Mouse (Mus musculus): ENCODE measurements around the gene Cfap70.

Cfap70 gene

DNA sequence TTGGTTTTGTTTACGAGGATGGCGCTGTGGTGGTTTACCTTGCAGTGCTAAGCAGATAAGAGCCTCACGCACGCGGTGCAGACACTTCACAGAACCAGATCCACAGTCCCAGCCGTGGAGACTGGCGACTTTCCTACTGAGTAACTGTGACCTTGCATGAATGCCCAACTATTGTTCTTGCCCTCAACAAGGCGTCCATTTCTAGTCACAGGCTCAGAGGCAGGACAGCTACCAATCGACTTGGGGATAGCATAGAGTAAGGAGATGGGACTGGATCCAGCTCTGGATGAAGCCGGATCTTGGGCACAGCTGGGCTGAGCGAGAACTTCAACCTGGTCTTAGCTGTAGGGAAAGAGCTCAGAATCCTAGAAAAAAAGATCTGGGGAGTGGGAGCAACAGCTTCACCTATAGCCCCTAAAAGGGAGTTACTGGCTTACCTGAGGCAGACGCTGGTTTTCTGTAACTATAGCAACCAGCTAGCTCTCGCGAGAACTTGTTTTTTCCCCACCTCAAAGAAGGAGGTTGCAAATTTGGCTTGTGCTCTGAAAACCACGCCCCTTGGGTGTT is at the start of gene Cfap70:
Gene Cfap70, minus strand, starts transcription at position 462 of the 567 bp plus-strand sequence.
- DNase-seq (ENCODE audit: low read depth, low spot score): no peak

DNA sequence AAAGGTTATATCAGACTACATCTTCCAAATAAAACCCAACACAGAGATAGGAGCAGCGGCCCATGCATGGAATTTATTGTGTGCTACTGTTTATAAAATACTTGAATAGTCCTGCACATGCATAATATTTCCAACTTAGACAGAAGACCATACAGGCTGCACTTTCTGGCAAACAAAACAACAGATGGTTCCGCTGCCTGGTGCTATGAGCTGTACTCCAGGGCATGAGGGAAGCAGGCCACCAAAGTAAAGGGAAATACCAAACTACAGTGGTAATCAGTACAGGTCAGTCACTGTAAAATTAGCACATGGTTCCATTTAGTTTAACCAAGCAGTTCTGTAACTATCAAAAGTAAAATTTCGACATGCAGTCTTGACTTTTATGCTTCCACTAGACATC is 48.0 kb upstream of the Cfap70 start:
- no peak for DNase-seq (ENCODE audit: low read depth, low spot score)

DNA sequence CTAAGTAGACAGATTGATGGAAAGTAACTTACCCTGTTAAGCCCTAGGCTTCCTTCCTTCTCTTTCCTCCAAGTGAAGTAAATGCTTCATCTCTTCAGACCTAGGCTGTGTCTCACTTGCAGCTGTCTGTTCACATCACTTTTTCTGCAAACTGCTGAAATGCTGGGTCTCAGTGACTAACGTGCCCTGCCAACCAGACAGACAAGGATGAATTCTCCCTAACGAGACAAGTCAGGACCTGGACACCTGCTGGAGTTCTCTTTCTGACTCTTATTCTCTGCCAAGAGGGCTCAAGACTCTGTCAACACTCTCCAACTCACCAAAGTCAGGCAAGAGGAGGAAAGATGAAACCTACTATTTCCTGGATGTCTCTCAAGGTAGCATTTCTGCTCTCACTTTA is 44.6 kb upstream of the Cfap70 start, which contains the start of gene Mss51:
Gene Mss51, minus strand, starts transcription at position 299 of the 400 bp plus-strand sequence.
- DNase-seq (ENCODE audit: low read depth, low spot score): no peak

DNA sequence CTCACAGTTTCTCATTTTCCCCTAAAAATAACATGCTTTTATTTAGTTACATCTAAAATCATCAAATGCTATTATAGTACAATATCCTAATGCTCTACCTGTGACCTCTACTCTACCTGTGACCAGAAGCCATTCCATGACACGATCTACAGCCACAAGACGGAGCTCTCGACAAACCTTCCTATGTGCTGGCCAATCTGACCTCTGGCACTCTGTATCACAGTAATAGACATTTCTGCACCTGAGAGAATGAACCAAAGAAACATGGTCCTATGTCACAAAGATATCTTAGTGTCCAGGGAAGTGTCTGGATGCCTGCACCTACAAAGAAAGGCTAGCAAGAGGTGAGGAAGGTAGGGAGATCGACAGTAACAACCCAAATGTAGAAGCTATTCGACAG is 34.0 kb upstream of the Cfap70 start:
- no peak for DNase-seq (ENCODE audit: low read depth, low spot score)

DNA sequence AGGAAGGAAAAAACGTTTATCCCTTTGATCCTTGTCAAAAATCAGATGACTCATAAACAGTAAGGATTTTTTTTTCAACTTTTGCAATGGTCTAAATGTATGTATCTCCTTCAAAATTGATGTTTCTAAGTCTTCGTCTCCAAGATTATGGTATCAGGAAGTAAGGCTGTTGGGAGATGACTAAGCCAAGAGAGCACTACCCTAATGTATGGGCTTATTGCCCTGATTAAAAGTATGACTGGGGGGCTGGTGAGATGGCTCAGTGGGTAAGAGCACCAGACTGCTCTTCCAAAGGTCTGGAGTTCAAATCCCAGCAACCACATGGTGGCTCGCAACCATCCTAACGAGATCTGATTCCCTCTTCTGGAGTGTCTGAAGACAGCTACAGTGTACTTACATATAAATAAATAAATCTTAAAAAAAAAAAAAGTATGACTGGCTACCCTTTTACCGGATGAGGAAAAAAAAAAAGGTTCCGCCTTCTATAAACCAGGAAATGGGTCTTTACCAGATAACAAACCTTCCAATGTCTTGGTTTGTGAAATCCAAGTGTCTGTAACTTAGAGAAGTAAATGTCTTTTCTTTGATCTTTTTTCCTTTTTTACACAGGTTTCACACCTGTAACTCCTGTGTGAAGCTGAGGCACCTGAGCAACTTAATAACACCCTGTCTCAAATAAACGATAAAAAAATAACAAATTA is 30.2 kb upstream of the Cfap70 start:
- no peak for DNase-seq (ENCODE audit: low read depth, low spot score)

DNA sequence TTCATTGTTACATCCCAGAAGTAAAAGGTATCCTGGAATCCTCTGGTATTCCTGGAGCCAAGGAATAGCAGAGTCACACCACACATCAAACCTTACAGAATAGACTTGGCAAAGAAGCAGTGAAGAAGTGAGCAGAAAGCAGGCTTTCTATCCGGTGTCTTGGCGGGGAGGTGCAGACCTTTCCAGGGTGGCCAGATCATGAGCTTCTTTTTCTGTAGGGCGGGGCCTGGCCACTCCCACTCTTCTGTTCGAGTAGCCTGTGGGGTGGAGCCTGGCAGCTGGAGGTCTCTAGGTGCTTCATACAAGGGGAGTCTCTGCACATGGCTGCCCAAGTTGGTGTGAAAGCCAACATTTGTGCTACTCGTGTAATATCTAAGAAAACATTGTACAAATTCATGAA is 29.2 kb upstream of the Cfap70 start:
- no peak for DNase-seq (ENCODE audit: low read depth, low spot score)

DNA sequence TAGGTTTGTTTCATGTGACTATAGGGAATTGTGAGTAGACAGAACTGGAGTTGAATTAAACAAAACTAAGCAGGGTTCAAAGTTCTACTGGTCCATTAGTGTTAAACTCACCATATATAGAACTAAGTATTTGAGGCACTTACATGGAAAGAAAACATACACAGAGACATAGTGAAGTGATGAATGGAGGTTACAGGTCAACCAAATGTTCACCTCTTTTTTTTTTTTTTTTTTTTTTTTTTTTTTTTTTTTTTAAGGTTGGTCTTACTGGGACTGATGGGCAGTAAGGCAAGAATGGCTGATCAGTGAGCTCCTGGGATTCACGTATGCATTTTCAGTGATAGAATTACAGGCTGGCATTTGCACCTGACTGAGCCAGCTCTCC is 28.2 kb upstream of the Cfap70 start:
- DNase-seq (ENCODE audit: low read depth, low spot score): no peak

DNA sequence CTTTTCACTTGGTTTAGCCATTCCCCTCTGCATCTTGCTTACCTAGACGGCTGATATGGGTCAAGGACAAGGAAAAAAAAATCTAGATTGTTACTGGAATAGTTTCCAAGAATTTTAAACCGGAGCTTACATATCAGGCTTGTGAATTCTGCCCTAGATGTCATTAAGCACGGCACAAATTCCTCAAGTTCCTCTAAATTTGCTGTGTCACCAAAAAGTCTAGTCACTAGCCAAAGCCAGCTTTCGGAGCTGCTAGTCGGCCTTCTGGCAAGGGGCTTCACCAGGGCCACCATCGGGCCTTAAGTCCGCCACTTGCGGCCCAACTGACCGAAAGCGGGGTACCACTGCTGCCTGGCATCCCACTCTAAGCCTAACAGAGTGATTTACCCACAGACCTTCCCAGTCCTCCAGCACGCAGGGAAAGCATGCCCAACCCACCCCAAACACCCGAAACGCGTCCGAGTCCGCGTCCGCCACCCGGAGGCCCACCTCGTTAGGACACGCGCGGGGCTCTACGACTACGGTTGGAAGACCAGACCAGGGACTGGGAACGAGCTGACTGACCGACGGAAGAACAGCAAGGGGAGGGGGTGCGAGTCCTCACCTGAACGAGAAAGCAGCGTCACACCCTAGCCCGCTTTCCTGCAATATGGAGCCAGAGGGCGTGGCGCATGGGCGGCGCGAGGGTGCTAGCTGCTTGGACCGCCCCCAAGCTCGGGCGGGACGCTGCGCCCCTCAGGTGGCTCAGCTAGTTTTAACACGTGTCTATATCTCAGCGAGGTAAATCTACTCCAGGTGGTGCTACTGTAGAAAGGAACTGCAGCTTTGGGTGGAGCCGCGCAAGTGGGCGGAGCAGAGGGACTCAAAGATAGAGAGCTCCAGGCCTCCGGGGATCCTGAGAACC is 27.5 kb upstream of the Cfap70 start, which contains the start of gene Anxa7:
Gene Anxa7, minus strand, starts transcription at position 843 of the 904 bp plus-strand sequence.
- peak; percentile 45 for DNase-seq (ENCODE audit: low read depth, low spot score)

DNA sequence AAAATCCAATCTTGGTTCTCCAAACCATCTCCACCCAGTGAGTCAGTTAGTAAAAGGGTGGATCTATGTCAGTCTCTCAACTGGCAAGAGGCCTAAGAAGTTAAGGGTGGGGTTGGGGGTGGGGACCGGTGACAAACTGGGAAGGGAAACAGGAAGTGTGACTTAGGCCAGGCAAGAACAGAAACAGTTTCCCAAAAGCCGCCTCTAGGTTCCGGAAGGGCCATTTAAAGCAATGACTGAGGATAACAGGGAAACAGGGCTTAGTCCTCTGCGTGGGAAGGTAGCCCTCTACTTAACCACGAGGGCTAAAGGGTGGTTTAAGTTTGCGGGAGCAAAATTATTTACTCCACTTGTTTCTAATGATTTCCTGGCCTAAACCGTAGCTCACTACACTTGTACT is 26.8 kb upstream of the Cfap70 start:
- DNase-seq (ENCODE audit: low read depth, low spot score): no peak

DNA sequence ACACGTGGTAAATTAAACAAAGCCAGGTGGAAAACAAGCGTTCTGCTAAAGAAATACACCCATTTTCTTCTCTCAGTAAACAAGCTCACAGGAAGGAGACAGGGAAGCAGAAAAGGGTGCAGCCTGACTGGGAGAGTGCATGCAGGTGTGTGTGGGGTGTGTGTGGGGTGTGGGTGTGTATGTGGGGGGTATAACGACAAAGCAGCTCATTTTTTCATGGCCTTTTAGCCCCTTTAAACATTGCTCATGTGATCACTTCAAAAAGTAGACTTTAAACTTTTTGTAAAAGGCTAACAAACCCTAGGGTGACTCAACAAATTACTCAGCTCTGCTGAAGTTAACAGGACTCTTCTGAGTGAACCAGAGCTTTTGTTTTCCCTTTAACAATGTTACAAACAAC is 26.4 kb upstream of the Cfap70 start:
- DNase-seq (ENCODE audit: low read depth, low spot score): no peak

DNA sequence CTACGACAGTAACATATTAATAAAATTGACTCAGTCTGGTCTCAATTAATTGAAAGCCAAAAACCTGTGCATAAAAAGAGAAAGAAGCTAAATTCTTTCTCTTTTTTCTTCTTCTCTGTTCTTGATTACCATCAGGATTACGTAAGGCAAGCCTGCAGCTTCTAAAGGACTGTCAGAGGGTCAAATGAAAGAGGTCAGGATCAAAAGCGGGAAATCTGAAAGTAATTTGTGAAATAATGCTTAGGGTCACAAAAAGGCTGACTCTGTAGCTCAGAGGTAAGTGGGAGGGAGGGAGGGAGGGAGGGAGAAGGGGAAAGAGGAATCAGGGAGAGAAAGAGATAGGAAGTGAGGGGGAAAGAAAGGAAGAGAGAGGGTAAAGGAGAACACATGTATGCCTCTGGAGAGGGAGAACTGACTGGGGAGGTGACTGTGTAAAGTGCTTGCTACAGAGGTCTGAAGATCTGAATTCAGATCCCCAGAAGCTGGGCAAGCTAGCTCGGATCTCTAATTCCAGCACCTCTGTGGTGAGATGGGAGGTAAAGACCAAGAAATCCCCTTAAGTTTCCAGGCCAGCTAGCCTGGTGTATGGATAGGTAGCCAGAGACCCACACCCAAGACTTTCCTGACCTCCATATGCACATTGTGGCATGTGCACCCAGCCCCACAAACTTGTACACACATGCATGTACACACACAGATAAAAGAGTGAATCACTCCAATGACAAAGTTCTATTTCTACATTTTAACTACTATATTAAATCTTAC is 25.4 kb upstream of the Cfap70 start:
- no peak for DNase-seq (ENCODE audit: low read depth, low spot score)

DNA sequence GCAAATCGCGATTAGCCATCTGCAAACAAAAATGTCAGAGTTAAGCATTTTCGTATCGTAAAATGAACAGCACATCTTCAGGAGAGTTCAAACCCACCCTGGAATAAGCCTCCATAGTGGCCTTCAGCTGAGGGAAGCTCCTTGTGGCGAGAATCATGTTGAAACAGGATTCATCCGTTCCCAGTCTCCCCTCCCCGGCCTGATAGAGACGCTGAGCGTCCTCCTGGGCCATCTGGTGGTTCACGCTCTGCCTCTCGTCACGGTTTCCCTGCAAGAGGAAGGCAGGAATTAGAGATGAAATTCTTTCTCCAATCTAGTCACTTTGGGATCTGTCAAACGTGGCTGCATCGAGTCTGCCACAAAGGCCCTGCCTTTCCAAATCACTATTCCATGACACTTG is 8.2 kb upstream of the Cfap70 start:
- DNase-seq (ENCODE audit: low read depth, low spot score): no peak

DNA sequence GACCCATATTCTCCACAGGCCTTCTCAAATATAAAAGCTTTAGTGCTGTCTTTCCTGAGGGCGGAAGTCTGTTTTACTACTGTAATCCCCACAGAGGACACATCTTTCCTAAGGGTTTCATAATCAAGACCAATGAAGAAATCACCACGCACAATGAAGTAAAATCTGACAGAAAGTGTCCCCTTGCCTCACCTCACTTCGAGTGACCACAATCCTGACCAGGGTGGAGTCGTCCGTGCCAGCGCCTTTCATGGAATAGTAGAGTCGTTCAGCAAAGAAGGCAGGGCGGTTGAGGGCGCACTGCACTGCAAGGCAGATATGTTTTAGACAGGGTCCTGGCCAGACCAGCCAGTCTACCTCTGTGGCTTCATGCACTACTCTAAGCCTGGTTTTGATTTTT is 6.4 kb upstream of the Cfap70 start:
- no peak for DNase-seq (ENCODE audit: low read depth, low spot score)

DNA sequence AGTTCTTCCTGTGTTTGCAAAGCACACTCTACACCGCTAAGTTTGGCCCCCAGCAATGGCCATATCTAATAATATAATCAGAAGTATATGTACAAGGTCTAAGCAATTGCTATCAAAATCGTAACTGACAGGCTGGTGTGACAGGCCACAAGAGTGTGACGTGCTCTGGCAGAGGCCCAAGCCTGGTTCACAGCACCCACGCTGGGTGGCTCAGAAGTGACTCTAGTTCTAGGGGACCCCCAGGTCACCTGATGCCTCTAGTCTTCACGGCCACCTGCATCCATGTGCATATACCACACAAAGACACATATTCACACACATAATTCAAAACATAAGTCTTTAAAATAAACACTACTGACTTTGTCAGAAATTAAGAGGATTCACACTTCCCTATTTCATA is 903 bp upstream of the Cfap70 start:
- DNase-seq (ENCODE audit: low read depth, low spot score): no peak

DNA sequence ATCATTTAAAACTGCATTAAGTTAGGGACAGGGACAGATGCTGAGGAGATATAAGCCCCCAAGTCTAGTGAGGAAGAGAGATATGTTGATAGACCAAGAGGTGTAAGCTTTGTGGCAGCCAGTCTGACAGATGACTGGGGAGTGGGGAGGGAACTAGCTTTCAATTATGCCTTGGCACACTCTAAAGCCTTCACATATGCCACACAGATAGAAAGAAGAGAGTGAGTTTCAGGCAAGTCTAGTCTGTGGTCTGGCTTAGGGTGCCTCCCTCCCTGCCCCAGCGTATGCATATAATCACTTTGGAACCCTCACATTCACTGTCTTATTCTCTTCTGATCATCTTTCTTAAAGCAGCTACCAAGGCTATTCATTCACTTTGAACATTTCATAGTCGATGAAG is 724 bp downstream of the Cfap70 start:
- DNase-seq (ENCODE audit: low read depth, low spot score): no peak

DNA sequence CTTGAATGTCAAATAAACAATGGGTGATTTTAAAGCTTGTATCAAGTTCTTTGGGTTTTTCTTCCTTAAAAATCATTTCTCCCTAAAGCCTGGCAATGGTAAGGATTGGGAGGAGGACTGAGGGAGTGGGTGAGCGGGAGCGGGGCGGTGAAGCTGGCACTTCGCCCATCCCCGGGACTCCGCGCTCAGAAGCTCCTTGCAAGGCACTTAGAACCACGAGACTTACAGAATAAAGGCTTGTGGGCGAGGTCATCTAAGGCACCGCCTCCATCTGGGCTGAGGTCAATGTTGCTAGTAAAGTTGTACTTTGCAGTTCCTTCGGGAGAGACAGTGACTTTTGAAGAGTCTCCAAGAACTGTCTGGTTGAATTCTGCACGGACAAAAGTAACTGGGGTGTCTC is 4.8 kb downstream of the Cfap70 start:
- DNase-seq (ENCODE audit: low read depth, low spot score): no peak

DNA sequence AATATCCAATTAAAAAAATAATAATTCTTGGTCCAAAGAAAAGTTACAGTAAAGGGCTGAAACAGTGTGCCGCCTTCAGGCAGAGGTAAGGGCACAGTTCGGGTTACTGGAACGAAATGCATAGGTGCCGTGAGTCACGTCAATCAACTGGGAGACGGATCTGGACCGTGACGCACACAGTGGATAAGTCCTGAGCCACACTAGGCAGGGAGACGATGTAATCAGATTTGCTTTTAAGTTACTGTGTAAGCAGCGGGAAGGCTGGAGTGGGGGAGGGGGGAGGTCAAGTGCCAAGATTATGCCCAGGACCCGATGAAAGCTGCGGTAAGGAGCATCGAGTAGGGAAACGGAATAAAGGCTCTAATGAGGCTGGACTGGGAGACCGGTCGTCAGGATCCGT is 9.8 kb downstream of the Cfap70 start:
- DNase-seq (ENCODE audit: low read depth, low spot score): peak; percentile 72

DNA sequence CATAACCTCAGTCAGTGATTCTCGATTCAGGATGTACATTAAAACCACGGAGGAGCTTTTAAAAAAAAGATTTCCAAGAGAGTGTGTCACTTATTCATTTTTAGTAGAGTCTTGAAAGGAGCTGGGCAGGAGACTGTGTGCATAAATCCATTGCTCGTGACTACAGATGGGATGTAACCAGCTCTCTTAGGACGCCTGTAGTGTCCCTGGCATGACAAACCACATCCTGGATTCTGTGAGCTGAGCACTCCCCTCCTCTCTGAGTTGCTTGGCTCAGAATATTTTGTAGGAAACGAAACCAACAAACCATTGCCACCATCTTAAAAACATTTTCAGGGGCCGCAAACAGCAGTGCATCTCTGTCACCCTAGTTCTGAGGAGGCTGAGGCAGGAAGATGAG is 15.1 kb downstream of the Cfap70 start:
- no peak for DNase-seq (ENCODE audit: low read depth, low spot score)

DNA sequence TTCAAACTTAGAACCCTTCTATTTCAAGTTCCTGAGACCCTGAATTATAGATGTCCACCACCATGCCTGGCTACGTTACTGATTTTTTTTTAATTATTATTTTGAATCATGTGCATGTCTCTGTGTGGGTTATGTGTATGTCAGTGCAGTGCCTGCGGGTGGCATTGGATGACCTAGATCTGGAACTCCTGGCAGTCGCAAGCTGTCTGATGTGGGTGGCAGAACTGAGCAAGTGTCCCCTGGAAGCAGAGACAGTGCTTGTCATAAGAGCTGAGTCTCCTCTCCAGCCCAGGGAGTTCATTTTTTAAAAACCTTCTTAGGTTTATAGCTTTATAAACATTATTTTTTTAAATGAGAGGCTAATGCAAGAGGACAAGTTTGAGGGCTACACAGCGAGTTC is 19.6 kb downstream of the Cfap70 start:
- DNase-seq (ENCODE audit: low read depth, low spot score): no peak

DNA sequence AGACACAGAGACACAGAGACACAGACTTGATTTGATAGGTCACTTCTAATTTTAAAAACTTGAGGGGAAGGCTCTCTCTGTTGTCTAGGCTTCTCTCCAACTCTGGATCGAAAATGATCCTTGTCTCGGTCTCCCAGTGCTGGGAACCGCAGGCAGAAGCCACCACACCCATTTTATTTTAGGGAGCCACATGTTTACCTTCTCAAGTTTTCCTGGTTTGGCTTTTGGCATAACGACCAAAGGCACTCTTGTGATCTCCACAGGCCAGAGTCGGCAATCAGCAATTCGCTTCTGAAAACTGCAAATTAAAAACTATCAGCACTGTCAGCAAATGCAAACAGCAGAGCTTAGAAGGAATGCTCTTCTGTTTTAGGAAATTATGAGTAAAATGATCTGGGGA is 20.3 kb downstream of the Cfap70 start:
- DNase-seq (ENCODE audit: low read depth, low spot score): no peak

DNA sequence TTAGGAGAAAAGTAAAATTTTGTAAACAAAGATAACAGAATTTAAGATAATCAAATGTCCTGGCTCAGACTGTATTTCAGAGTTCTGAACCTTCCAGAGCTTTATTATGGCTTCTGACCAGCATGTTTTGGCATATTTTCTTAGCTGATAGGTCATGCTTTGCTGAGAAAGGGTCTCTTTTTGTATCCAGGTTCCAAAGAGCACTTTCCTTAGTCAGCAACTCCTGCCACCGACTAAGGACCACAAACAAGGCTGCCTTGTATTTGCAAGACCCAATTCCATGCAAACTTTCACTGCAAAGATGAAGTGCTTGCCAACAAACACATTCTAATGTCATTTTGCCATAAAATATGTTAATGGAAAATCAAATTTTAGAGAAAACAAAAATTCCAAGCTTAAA is 22.2 kb downstream of the Cfap70 start:
- DNase-seq (ENCODE audit: low read depth, low spot score): no peak

DNA sequence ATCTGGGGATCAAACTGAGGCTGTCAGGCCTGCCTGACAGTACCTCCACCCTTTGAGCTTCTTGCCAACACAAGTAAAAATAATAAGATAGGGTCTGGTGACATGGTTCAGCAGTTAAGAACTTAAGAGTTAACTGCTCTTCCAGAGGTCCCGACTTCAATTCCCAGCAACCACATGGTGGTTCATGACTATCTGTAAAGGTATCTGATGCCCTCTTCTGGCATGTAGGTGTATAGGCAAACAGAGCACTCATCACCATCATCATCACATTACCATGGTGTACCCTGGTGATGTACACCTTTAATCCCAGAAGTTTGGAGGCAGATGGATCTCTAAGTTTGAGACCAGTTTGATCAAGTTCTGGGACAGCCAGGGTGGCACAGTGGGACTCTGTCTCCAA is 23.4 kb downstream of the Cfap70 start:
- no peak for DNase-seq (ENCODE audit: low read depth, low spot score)
